Mouse (Mus musculus): ENCODE results near the gene Acbd5. TPM values are rescaled to one million over a fixed set of nuclear protein-coding genes. Genes with fewer than 3 reads are reported as not detected.

Acbd5 gene
- polyA plus RNA-seq, 2 experiments from 2014 or later: 49.5 to 62.5 TPM

GRCm38 (mm10) chr2:23068894-23069744 is 1.2 kb downstream of the Acbd5 start:
- ATAC-seq: peak; percentile 76

DNA sequence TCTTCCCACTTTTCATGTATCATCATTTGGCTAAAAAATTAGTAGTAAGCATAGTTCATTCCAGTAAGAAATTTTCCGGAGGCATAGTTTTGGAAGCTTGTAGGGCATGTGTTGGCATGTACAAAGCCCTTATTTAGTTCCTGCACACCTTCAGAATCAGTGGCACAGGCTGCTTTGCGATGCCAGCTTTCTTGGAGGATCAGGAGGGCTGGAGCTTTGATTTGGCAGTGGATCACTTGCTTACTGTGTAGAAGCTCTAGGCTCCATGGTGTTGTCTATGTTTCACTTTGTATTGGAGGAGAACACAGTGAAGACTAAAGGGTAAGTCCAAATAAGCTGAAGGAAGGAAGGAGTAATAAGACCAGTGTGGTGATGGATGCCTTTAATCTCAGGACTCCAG is 2.5 kb downstream of the Acbd5 start:
- ATAC-seq: no peak

GRCm38 (mm10) chr2:23071406-23071805 is 3.4 kb downstream of the Acbd5 start:
- no peak for ATAC-seq

DNA sequence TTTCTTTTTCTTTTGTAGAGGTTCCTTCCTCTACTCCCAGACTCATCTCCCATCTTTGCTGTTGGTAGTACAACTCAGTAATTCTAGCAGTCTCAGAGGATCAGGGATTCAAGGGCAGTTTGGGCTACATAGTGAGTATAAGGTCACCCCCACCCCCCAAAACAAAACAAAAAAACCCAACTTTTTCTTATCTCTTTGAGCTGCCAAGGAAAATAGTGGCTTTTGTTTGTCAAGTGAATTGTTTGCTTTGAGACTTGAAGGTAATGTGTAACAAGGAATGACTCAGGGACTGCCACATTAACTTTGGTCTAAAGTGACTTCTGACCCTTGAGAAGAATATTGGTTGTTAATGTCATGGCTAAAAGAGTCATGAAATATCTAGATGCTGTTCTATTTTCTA is 7.9 kb downstream of the Acbd5 start:
- ATAC-seq: no peak

GRCm38 (mm10) chr2:23076783-23077182 is 8.8 kb downstream of the Acbd5 start:
- no peak for ATAC-seq

DNA sequence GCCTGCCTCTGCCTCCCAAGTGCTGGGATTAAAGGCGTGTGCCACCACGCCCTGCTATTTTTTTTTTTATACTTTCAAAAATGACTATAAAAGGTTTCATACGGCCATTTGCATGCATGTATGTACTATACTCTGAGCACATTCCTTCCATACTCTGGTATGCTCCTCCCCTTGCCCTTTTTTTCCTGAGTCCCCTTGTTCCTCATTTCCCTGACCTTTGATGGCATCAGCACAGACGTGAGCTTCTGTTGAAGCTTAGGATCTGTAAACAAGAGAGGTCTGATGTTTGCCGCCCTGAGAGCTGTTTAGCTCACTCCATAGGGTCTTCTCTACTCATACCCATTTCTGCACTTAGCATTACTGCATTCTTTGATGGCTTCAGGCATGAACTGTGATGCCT is 9.7 kb downstream of the Acbd5 start:
- no peak for ATAC-seq

DNA sequence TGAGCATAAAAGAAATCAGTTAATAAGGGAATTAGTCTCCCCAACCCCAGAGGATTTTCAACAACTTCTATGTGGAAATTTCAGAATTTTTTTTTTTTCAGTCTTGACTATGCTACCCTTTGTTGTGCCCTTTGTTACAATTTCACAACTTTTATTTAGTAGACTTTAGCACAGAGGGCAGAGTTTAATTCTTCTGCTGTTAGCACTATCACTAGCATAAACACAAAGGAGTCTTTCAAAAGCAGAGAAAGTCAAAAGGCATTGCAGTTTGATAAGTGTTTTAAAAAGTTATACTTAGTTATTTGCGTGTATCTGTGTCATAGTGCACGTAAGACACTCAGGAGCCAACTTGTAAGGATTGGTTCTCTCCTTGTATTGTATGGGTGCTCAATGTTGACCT is 10.6 kb downstream of the Acbd5 start:
- ATAC-seq: no peak

- ATAC-seq: no peak
Observed at GRCm38 (mm10) chr2:23084540-23084939, 16.6 kb downstream of the Acbd5 start.

DNA sequence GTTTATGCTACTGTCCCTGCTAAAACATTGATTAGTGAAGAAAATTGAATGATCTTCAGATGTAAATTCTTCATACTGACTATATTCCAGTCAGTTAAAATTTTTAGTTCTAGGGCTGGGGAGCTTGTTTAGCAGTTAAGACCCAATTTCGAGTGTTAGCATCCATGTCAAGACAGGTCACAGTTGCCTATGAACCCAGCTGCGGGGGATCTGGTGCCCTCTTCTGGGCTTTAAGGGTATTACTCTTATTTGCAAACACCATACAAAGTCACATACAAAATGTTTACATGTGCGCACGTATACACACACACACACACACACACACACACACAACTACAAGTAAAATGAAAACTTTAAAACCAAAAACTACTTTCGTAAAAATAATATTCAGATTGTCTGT is 24.2 kb downstream of the Acbd5 start:
- ATAC-seq: peak; percentile 80

GRCm38 (mm10) chr2:23097028-23097427 is 29.1 kb downstream of the Acbd5 start:
- ATAC-seq: no peak

DNA sequence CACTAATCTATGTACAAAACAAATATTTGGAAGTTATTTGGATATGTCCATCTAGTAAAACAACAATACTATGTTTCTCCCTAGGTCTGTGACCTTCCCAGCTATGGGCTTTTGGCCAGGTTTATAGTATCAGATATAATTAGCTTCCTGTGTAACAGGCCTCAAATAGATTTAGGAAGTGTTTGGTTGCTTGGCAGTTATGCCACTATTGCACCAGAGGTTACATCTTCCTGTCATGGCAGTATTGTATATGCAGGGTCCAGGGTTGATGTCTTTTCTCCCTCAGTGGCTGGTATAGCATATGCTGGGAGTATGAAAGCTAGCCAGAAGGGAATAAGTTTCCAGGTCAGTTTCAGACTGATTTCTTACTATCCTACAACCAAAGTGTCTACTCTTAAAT is 34.3 kb downstream of the Acbd5 start:
- no peak for ATAC-seq

DNA sequence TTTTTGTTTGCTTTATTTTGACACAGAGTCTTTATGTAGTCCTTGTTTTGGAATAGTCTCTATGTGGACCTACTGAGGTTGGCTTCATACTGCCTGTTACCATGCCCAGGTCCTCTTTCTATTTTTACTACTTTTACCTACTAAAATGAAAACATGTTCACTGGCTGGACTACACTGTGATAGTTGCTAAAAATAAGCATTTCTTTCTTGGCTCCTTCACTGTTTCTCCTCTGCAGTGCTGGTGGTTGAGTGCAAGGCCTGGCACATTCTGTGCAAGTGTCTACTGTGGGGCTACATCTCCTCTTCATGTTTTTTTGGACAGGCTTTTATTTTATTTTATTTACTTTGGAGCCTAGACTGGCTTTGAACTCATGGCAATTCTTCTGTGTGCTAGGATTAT is 51.6 kb downstream of the Acbd5 start:
- no peak for ATAC-seq

DNA sequence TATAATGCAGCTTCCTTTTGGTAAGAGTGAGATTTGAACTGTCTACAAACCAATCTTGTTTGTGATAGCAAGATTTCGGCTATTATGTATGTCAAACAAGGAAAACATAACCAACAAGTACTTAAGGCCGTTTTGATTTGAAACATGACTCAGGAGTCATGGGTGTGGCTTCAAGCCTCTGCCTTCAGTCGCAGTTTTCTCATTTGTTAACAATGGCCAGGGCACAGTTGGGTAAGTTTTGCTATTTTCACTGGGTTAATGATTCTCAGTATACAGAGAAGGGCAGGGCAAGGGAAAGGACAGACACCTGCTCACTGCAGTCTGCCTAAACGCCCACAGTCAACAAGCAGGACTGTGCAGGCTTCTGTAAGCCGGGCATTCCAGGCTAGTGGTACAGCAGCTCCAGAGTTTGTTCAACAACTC is 87.2 kb downstream of the Acbd5 start:
- ATAC-seq: no peak

GRCm38 (mm10) chr2:23155777-23156607 is 88.0 kb downstream of the Acbd5 start, which contains the start of the genes Mastl and Yme1l1:
Gene Mastl (minus strand): TSS chr2:23156024.
Gene Yme1l1 (plus strand): TSS chr2:23156369.
- peak; percentile 88 for ATAC-seq

GRCm38 (mm10) chr2:23156608-23157081 is 88.7 kb downstream of the Acbd5 start:
- ATAC-seq: peak; percentile 7

Other genes with a start within 250 kb of the Acbd5 start
- gene Pdss1, start 172.6 kb upstream of the Acbd5 start, polyA plus RNA-seq (2017; shearing (Covaris generic)): 10 to 100 TPM in 1 of 2 experiments, 1 to 10 TPM in 1; 9.0 to 14.8 TPM
- 100 to 1,000 TPM; 222 to 231 TPM for gene Abi1, start 27.9 kb upstream of the Acbd5 start, polyA plus RNA-seq (2017; shearing (Covaris generic))
- 1 to 10 TPM; 3.5 to 5.5 TPM for gene Mastl, start 87.9 kb downstream of the Acbd5 start, polyA plus RNA-seq (2017; shearing (Covaris generic))
- gene Yme1l1, start 88.2 kb downstream of the Acbd5 start, polyA plus RNA-seq (2017; shearing (Covaris generic)): 100 to 1,000 TPM; 115 to 119 TPM
- gene 4931423N10Rik, start 139.3 kb downstream of the Acbd5 start, polyA plus RNA-seq (2017; shearing (Covaris generic)): under 1 TPM in 1 of 2 experiments, not detected in 1; 0.36 TPM